Mouse (Mus musculus) stomach, embryonic 14.5 days (tissue): ENCODE data around the gene Pex11a. TPM values are rescaled to one million over a fixed set of nuclear protein-coding genes. Genes with fewer than 3 reads are reported as not detected.
A peak's percentile ranks its signal among the peaks of the same experiment; 100 is the strongest.

Source experiments
- ATAC-seq: fragments of 200-750 bp; cut with Nextera tagmentation; 2 replicates; pipeline ENCODE4 v1.8.0; 2017; ENCODE audit warnings: low read depth, moderate TSS enrichment; ENCODE audit not compliant: insufficient number of reproducible peaks, insufficient read depth, low FRiP score
- H3K27ac ChIP-seq: fragments of 300-500 bp; sonication (generic); 2 replicates; pipeline ENCODE4 v1.5.1; 2014; ENCODE audit warnings: mild to moderate bottlenecking, low read length, moderate library complexity, mixed read lengths
- H3K27me3 ChIP-seq: fragments of 300-500 bp; sonication (generic); 2 replicates; pipeline ENCODE4 v1.6.1; 2014; ENCODE audit warnings: low read length, control low read depth, mixed read lengths; ENCODE audit not compliant: control insufficient read depth, insufficient read depth
- H3K36me3 ChIP-seq: fragments of 300-500 bp; sonication (generic); 2 replicates; pipeline ENCODE4 v1.6.1; 2014; ENCODE audit warnings: mild to moderate bottlenecking, control low read depth, low read length, moderate library complexity, mixed read lengths; ENCODE audit not compliant: control insufficient read depth, insufficient read depth
- H3K4me1 ChIP-seq: fragments of 300-500 bp; sonication (generic); 2 replicates; pipeline ENCODE4 v1.6.1; 2014; ENCODE audit warnings: low read length, control low read depth, mixed read lengths; ENCODE audit not compliant: control insufficient read depth, insufficient read depth
- H3K4me2 ChIP-seq: fragments of 300-500 bp; sonication (generic); replicated peaks from 2 replicates; pipeline ENCODE4 v1.6.1; 2014; ENCODE audit warnings: low read depth, low read length, control low read depth
- H3K4me3 ChIP-seq: fragments of 300-500 bp; sonication (generic); 2 replicates; pipeline ENCODE4 v1.5.1; 2014; ENCODE audit warnings: low read depth, low read length, control low read depth
- H3K9ac ChIP-seq: fragments of 300-500 bp; sonication (generic); replicated peaks from 2 replicates; pipeline ENCODE4 v1.6.1; 2014; ENCODE audit warnings: low read depth, mild to moderate bottlenecking, control low read depth, low read length, moderate library complexity, mixed read lengths
- H3K9me3 ChIP-seq: fragments of 300-500 bp; sonication (generic); 2 replicates; pipeline ENCODE4 v1.6.1; 2016; ENCODE audit warnings: low read depth, low read length, control low read depth; ENCODE audit not compliant: control insufficient read depth
- WGBS: fragments of 180-500 bp; shearing (Covaris S2); extraction: QIAGEN DNeasy Blood & Tissue Kit; methylation state at CpG from one replicate; pipeline ENCODE4 v1.1.7; 2014; 5-methylcytosine and 5-hydroxymethylcytosine counted together
- polyA plus RNA-seq: library from polyadenylated mRNA; unstranded; fragments of >200 nt; fragmentation: Nextera tagmentation; extraction: Ambion mirVana; gene quantifications from 2 replicates; pipeline ENCODE4 v1.2.1, GENCODE M21; 2014

The Pex11a gene
- polyA plus RNA-seq, 1 experiment from 2014 or later, result 11.0 TPM

GRCm38 (mm10) chr7:79729743-79730370, 13.1 kb downstream of the Pex11a start:
- no peak overlapping the region for H3K4me2 ChIP-seq
- no peaks in the 10 kb centered on the region for H3K36me3 ChIP-seq
- no peak overlapping the region for H3K27ac ChIP-seq
- H3K9me3 ChIP-seq, result no peaks in the 10 kb centered on the region
- no peak overlapping the region for H3K4me3 ChIP-seq
- no peak; the same call in 1 of the 2 replicates for ATAC-seq
- H3K9ac ChIP-seq, result no peak overlapping the region
- WGBS, result 64% methylated on average over 11 of the region's 11 CpGs
- H3K27me3 ChIP-seq, result no peaks in the 10 kb centered on the region
- no peaks in the 10 kb centered on the region for H3K4me1 ChIP-seq

GRCm38 (mm10) chr7:79729169-79729568, 13.8 kb downstream of the Pex11a start:
- no peak overlapping the region for H3K4me2 ChIP-seq
- no peak overlapping the region for H3K9ac ChIP-seq
- no peak for ATAC-seq
- no peaks in the 10 kb centered on the region for H3K36me3 ChIP-seq
- H3K27ac ChIP-seq, result no peak overlapping the region
- WGBS, result 15% methylated on average over 8 of the region's 8 CpGs
- H3K4me3 ChIP-seq, result no peak overlapping the region
- H3K4me1 ChIP-seq, result no peaks in the 10 kb centered on the region
- H3K27me3 ChIP-seq, result no peaks in the 10 kb centered on the region
- no peaks in the 10 kb centered on the region for H3K9me3 ChIP-seq

- H3K36me3 ChIP-seq, result no peaks in the 10 kb centered on the region
- no peak overlapping the region for H3K9ac ChIP-seq
- ATAC-seq, result peak; percentile 14; the same call in 1 of the 2 replicates
- no peak overlapping the region for H3K27ac ChIP-seq
- no peaks in the 10 kb centered on the region for H3K27me3 ChIP-seq
- WGBS, result 30% methylated on average over 6 of the region's 6 CpGs
- no peak overlapping the region for H3K4me3 ChIP-seq
- no peak overlapping the region for H3K4me2 ChIP-seq
- H3K4me1 ChIP-seq, result no peaks in the 10 kb centered on the region
- H3K9me3 ChIP-seq, result no peaks in the 10 kb centered on the region
Measured at GRCm38 (mm10) chr7:79728219-79728618, 14.7 kb downstream of the Pex11a start.

GRCm38 (mm10) chr7:79727091-79727490, 15.8 kb downstream of the Pex11a start:
- Histone ChIP-seq H3K4me2 (no peak overlapping the region), H3K9ac (no peak overlapping the region), H3K27me3 (no peaks in the 10 kb centered on the region), H3K4me3 (no peak overlapping the region), H3K36me3 (no peaks in the 10 kb centered on the region), H3K9me3 (no peaks in the 10 kb centered on the region), H3K4me1 (no peaks in the 10 kb centered on the region), H3K27ac (no peak overlapping the region)
- 13% methylated on average over 2 of the region's 2 CpGs for WGBS
- no peak for ATAC-seq

DNA sequence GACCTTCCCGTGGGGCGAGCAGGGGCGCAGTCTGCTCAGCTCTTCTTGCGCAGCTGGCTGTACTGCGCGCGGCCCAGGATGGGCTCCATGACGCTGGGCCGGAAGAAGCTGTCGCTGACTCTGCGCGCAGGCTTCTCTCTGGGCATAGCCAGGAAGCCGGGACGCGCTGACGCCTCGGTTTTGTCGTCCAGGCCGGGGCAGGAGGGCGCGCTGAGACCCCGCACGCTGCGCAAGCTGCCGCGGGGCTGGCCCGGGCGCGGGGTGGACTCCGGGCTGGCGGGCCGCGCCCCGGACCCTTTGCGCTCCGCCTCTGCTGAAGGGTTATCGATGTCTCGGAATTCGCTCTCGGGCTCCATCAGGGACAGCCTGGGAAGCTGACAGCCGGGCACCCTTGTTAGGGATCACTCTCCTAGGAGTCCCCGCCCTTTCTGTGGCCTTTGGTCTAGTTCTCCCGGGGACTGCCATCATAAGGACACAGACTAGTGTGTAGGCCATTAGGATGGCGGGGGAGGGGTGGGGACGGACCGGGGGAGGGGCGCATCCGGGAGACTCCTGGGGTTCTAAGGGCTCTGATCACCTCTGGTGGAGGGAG, 21.4 kb downstream of the Pex11a start:
- H3K4me1 ChIP-seq, result no peaks in the 10 kb centered on the region
- H3K9me3 ChIP-seq, result no peaks in the 10 kb centered on the region
- H3K36me3 ChIP-seq, result no peaks in the 10 kb centered on the region
- ATAC-seq, result peak; percentile 79; the same call in 1 of the 2 replicates
- peak overlapping the region; percentile 88 for H3K4me2 ChIP-seq
- WGBS, result under 1% methylated on average over 47 of the region's 48 CpGs
- H3K27ac ChIP-seq, result no peak overlapping the region
- H3K9ac ChIP-seq, result peak overlapping the region; percentile 49
- peak overlapping the region; percentile 59 for H3K4me3 ChIP-seq
- no peaks in the 10 kb centered on the region for H3K27me3 ChIP-seq

DNA sequence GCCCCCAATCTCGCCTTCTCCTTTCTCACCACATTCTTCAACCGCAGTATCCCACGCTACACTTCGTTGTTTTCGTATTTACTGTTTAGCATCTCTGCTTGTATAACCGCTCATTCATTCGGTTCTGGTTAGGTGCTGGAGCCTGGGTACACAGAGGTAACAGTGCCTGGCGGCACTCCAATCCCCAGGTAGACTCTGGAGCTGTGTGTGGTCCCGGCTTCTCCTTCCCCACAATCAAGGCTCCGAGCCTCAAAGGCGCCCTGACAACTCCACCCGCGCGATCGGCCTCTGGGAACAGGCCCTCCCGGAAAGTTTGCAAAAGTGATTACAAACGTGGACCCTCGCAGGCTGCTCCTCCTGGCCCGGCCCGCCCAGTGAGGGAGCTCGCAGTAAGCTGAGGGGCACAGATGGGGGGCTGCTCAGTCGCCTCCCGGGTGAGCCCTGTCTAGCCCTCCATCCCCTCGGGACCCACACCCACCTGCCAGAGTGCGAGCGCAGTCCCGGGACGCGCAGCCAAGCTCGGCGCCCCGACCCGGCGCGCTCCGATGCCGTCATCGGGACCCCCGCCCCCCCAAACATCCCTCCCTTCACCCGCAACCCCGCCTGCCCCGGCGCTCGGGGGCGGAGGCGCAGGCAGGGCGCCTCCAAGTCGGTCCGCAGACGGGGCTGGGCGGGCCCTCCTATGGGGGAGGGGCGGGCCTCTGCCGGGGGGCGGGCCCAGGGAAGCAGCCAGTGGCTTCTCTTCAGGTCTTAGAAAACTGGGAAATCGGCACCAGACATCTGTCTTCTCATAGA, 27.5 kb downstream of the Pex11a start, which contains the start of gene Kif7:
Gene Kif7, minus strand, starts transcription at position 534 of the 795 bp plus-strand sequence.
- Histone ChIP-seq H3K4me1 (peaks cover 7% of the 10 kb centered on the region; the same call in 1 of the 2 replicates), H3K4me2 (peak within 1 kb of the TSS; percentile 72), H3K27me3 (no peaks in the 10 kb centered on the region), H3K9ac (peak within 1 kb of the TSS; percentile 80), H3K36me3 (no peaks in the 10 kb centered on the region), H3K9me3 (no peaks in the 10 kb centered on the region), H3K4me3 (peak within 1 kb of the TSS; percentile 72), H3K27ac (no peak within 1 kb of the TSS)
- ATAC-seq, result peak; percentile 93
- WGBS, result under 1% methylated on average over 55 of the region's 55 CpGs

GRCm38 (mm10) chr7:79710831-79711230, 32.1 kb downstream of the Pex11a start:
- H3K27ac ChIP-seq, result no peak overlapping the region
- H3K4me3 ChIP-seq, result no peak overlapping the region
- 54% methylated on average over 17 of the region's 17 CpGs for WGBS
- no peak overlapping the region for H3K9ac ChIP-seq
- H3K36me3 ChIP-seq, result peaks cover 20% of the 10 kb centered on the region; the same call in 1 of the 2 replicates
- H3K27me3 ChIP-seq, result no peaks in the 10 kb centered on the region
- no peaks in the 10 kb centered on the region for H3K9me3 ChIP-seq
- 0 out of 2 replicates have a peak overlapping the region, but pooled peaks have one; percentile 60 for H3K4me2 ChIP-seq
- H3K4me1 ChIP-seq, result peaks cover 9% of the 10 kb centered on the region; the same call in 1 of the 2 replicates
- ATAC-seq, result no peak

- Histone ChIP-seq H3K27me3 (no peaks in the 10 kb centered on the region), H3K9me3 (no peaks in the 10 kb centered on the region), H3K4me1 (peaks cover 9% of the 10 kb centered on the region; the same call in 1 of the 2 replicates), H3K9ac (no peak overlapping the region; the same call in 1 of the 2 replicates), H3K27ac (no peak overlapping the region), H3K36me3 (peaks cover 21% of the 10 kb centered on the region; the same call in 1 of the 2 replicates), H3K4me2 (peak overlapping the region; percentile 60), H3K4me3 (peak overlapping the region; percentile 23)
- 2% methylated on average over 55 of the region's 55 CpGs for WGBS
- ATAC-seq, result peak; percentile 59; the same call in 1 of the 2 replicates
Measured at GRCm38 (mm10) chr7:79710130-79710607, 32.8 kb downstream of the Pex11a start.
